Comparison of ENCODE assay signal across 8 mouse cellular contexts in genomic region chr8:45109371-45110063, GRCm38 (mm10). TPM values are rescaled to one million over a fixed set of nuclear protein-coding genes. Genes with fewer than 3 reads are reported as not detected.
DNase-seq lines count a peak whose midpoint lies in the region; ATAC-seq lines count a peak whose summit lies in the region.

No protein-coding gene starts in this region.

- peak overlapping the region; percentile 48 for H3K4me3 ChIP-seq in heart, embryonic 10.5 days
- H3K4me3 ChIP-seq in hindbrain, embryonic 15.5 days, result peak overlapping the region; percentile 36
- H3K4me3 ChIP-seq in liver, embryonic 15.5 days (replicated peaks), result no peak overlapping the region

- H3K27ac ChIP-seq in heart, embryonic 10.5 days, result no peak overlapping the region
- H3K27ac ChIP-seq in hindbrain, embryonic 15.5 days (replicated peaks), result peak overlapping the region; percentile 32; the same call in 1 of the 2 replicates
- no peak overlapping the region for H3K27ac ChIP-seq in liver, embryonic 15.5 days (replicated peaks)

- peak overlapping the region; percentile 62 for H3K4me2 ChIP-seq in hindbrain, embryonic 15.5 days
- H3K4me2 ChIP-seq in liver, embryonic 15.5 days, result peak overlapping the region; percentile 29; the same call in 1 of the 2 replicates

- ATAC-seq in hindbrain, embryonic 15.5 days (ENCODE audit: low FRiP score, low read depth), result peak; percentile 82
- no peak for ATAC-seq in liver, embryonic 15.5 days (ENCODE audit: insufficient read depth)
- no peak for ATAC-seq in erythroblast, adult 5-6 weeks (replicated peaks; ENCODE audit: low FRiP score, poor library complexity, severe bottlenecking)

- H3K4me1 ChIP-seq in heart, embryonic 10.5 days, result no peaks in the 10 kb centered on the region
- H3K4me1 ChIP-seq in hindbrain, embryonic 15.5 days (replicated peaks), result peaks cover 20% of the 10 kb centered on the region
- H3K4me1 ChIP-seq in liver, embryonic 15.5 days (replicated peaks), result no peaks in the 10 kb centered on the region

- no peaks in the 10 kb centered on the region for H3K36me3 ChIP-seq in heart, embryonic 10.5 days
- H3K36me3 ChIP-seq in hindbrain, embryonic 15.5 days, result no peaks in the 10 kb centered on the region
- no peaks in the 10 kb centered on the region for H3K36me3 ChIP-seq in liver, embryonic 15.5 days (replicated peaks)

- DNase-seq in heart, embryonic 10.5 days (ENCODE audit: low spot score), result no peak
- DNase-seq in heart, adult 9 months (ENCODE audit: low spot score in 2 of 2), result no peak
- DNase-seq in embryo, embryonic 11 days, result peak; percentile 32
- DNase-seq in telencephalon, adult 2 months (ENCODE audit: low read depth, low spot score), result peak; percentile 69
- DNase-seq in spleen, postnatal 10 days (ENCODE audit: low spot score in 2 of 2), result no peak

- H3K9me3 ChIP-seq in heart, embryonic 10.5 days, result no peaks in the 10 kb centered on the region
- H3K9me3 ChIP-seq in hindbrain, embryonic 15.5 days, result no peaks in the 10 kb centered on the region
- no peaks in the 10 kb centered on the region for H3K9me3 ChIP-seq in liver, embryonic 15.5 days (replicated peaks)

- H3K9ac ChIP-seq in hindbrain, embryonic 15.5 days, result peak overlapping the region; percentile 42; the same call in 1 of the 2 replicates
- no peak overlapping the region for H3K9ac ChIP-seq in liver, embryonic 15.5 days

- 28% methylated on average over 13 of the region's 13 CpGs for WGBS in heart, embryonic 10.5 days
- 28% methylated on average over 13 of the region's 13 CpGs for whole genome bisulfite sequencing in hindbrain, embryonic 15.5 days
- 17% methylated on average over 13 of the region's 13 CpGs for WGBS in liver, embryonic 15.5 days (ENCODE audit: insufficient replicate concordance)

- peaks cover 19% of the 10 kb centered on the region; the same call in 1 of the 2 replicates for H3K27me3 ChIP-seq in heart, embryonic 10.5 days (ENCODE audit: insufficient read depth, poor library complexity, severe bottlenecking)
- H3K27me3 ChIP-seq in hindbrain, embryonic 15.5 days, result no peaks in the 10 kb centered on the region
- peaks cover 8% of the 10 kb centered on the region for H3K27me3 ChIP-seq in liver, embryonic 15.5 days

RNA-seq across cellular contexts. Expression of gene Mtnr1a, which starts 40.6 kb away (rescaled TPM):
- polyA plus RNA-seq in heart, embryonic 10.5 days (2016; fragmentation: Nextera tagmentation; extraction: Ambion mirVana), result 0.08 and 0.30 TPM in 2 replicates
- polyA plus RNA-seq in hindbrain, embryonic 15.5 days (2015; fragmentation: Nextera tagmentation; extraction: Ambion mirVana), result 0.51 and 0.58 TPM in 2 replicates
- polyA plus RNA-seq in liver, embryonic 15.5 days (2015; fragmentation: Nextera tagmentation; extraction: Ambion mirVana), result not detected in 2 replicates
- total RNA-seq in erythroblast, adult 5-6 weeks (2015; ENCODE audit: low replicate concordance), result not detected in 2 replicates
- total RNA-seq in erythroblast, adult 5-6 weeks (2017; ENCODE audit: low replicate concordance), result not detected in 2 replicates

Comparison
In these comparisons a context has a peak if more than half of its experiments do, and no peak if none do; other contexts are left out.
1. DNase-seq: peak in embryo, embryonic 11 days (single experiment) and telencephalon, adult 2 months (single experiment); none in heart, embryonic 10.5 days (single experiment), heart, adult 9 months (0 of 2) and spleen, postnatal 10 days (0 of 2).